Mouse (Mus musculus) telencephalon, adult 2 months (tissue): Measurements from ENCODE around the gene Adk.
"Not testable (repeated sequence)": the region's sequence is repeated elsewhere in the genome, so short reads cannot be mapped to it uniquely, and the experiment has no call there.

Experiments
- DNase-seq: peaks from one replicate; pipeline ENCODE4 v3.0.0-alpha.2; 2011; ENCODE audit warnings: low read depth, low spot score

The Adk gene

GRCm38 (mm10) chr14:21481231-21481630 is 428.9 kb downstream of the Adk start, which contains the start of gene Kat6b:
Gene Kat6b (plus strand): TSS chr14:21481434.
- DNase-seq = no peak

- DNase-seq = no peak
These were observed 431.8 kb downstream of the Adk start for GRCm38 (mm10) chr14:21484199-21484598.

- no peak for DNase-seq
These were observed 432.3 kb downstream of the Adk start for GRCm38 (mm10) chr14:21484693-21485092.

- DNase-seq = no peak
These were observed 433.7 kb downstream of the Adk start for GRCm38 (mm10) chr14:21485961-21486520.

GRCm38 (mm10) chr14:21487135-21487534 is 434.8 kb downstream of the Adk start:
- DNase-seq = not testable (repeated sequence)

- DNase-seq = not testable (repeated sequence)
These were observed 436.2 kb downstream of the Adk start for GRCm38 (mm10) chr14:21488426-21489115.

GRCm38 (mm10) chr14:21489116-21489485 is 436.7 kb downstream of the Adk start:
- DNase-seq = no peak

- no peak for DNase-seq
These were observed 437.8 kb downstream of the Adk start for GRCm38 (mm10) chr14:21490141-21490540.
